ENCODE assay signal across 19 mouse cellular contexts in the genomic region with DNA sequence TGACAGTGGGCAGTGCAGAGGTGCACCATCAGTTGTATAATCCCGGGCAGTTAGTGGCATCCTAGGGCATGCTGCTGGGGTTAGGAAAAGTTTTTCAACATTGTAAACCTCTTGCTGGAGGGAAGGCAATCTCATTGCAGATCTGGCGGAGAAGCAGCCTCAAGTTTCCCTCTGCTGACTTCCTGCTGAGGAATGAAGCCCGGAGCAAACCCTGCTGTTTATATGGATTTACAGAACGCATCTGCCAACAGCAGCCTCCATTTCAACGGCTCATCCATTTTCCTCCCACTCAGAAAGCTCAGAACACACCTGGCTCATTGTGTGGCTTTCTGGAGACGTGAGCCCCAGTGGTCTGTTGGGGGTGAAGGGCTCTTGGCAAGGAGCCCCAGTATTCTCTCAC. TPM values are rescaled to one million over a fixed set of nuclear protein-coding genes. Genes with fewer than 3 reads are reported as not detected.
DNase-seq lines count a peak whose midpoint lies in the region; TF ChIP-seq lines count a peak whose summit lies in the region.
"Had no signal": no experiment of that assay in that cellular context is flagged by ENCODE, and none has a peak within 500 bp of the region (broad histone marks: within the 10 kb centered on the region; RNA-seq: fewer than 3 reads in every experiment).

No protein-coding gene starts in this region.

- no peak for TF ChIP-seq CTCF in liver, adult 2 months (IDR thresholded peaks at IDR 0.05; ENCODE audit: low read depth, low read length)

- TF ChIP-seq POLR2A in liver, adult 2 months (IDR thresholded peaks at IDR 0.05; ENCODE audit: extremely low read depth, insufficient read depth, low read length) = 0 out of 2 replicates have a peak, but pooled peaks have one; percentile 11

- 67% methylated on average over 6 of the region's 6 CpGs for WGBS in heart, embryonic 10.5 days
- WGBS in liver, adult 2 months = 43% methylated on average over 6 of the region's 6 CpGs
- 83% methylated on average over 6 of the region's 6 CpGs for WGBS in macrophage (ENCODE audit: missing documents)

- peaks cover 40% of the 10 kb centered on the region for H3K4me1 ChIP-seq in heart, embryonic 10.5 days
- peaks cover 42% of the 10 kb centered on the region for H3K4me1 ChIP-seq in liver, adult 2 months (ENCODE audit: control insufficient read depth, insufficient read depth, low read length)
- no peaks in the 10 kb centered on the region for H3K4me1 ChIP-seq in brown adipose tissue, adult 24 weeks (ENCODE audit: control insufficient read depth, insufficient read depth, insufficient read length, low read length)
- H3K4me1 ChIP-seq: forebrain, embryonic 12.5 days had no signal

- H3K27me3 ChIP-seq in heart, embryonic 10.5 days (ENCODE audit: insufficient read depth, poor library complexity, severe bottlenecking) = no peaks in the 10 kb centered on the region
- H3K27me3 ChIP-seq in liver, adult 2 months (ENCODE audit: control insufficient read depth, insufficient read depth, low read length) = no peaks in the 10 kb centered on the region
- H3K27me3 ChIP-seq: embryonic facial prominence, embryonic 12.5 days; forebrain, embryonic 12.5 days; heart, embryonic 12.5 days had no signal

- H3K79me2 ChIP-seq in liver, adult 2 months (ENCODE audit: control insufficient read depth, insufficient read depth, low read length) = no peaks in the 10 kb centered on the region
- H3K79me2 ChIP-seq in macrophage (ENCODE audit: inconsistent target) = no peaks in the 10 kb centered on the region

- no peak for DNase-seq in heart, embryonic 10.5 days (ENCODE audit: low spot score)
- DNase-seq in heart, adult 11 months = no peak
- no peak for DNase-seq in liver, adult 2 months (ENCODE audit: extremely low read depth, low read depth, low spot score)
- DNase-seq in liver = no peak
- no peak for DNase-seq in layer of hippocampus, adult 11-12 months (ENCODE audit: low spot score)
- DNase-seq in B cell, adult 2 months = no peak
- DNase-seq: cerebellum, adult 9-11 months; gastrocnemius, postnatal 10 days; kidney, adult 18-20 months; kidney, postnatal 14 days; retina, postnatal 1 day; right cerebral cortex, postnatal 4 days; thymus, postnatal 25 days had no signal

- peak overlapping the region; percentile 64 for H3K9ac ChIP-seq in liver, adult 2 months (ENCODE audit: low read depth, low read length)
- H3K9ac ChIP-seq: embryonic facial prominence, embryonic 12.5 days; forebrain, embryonic 12.5 days; heart, embryonic 12.5 days had no signal

- H3K36me3 ChIP-seq in heart, embryonic 10.5 days = peaks cover 65% of the 10 kb centered on the region
- H3K36me3 ChIP-seq in liver, adult 2 months (ENCODE audit: control insufficient read depth, insufficient read depth, low read length) = no peaks in the 10 kb centered on the region
- no peaks in the 10 kb centered on the region for H3K36me3 ChIP-seq in macrophage (ENCODE audit: inconsistent target)

- peak overlapping the region; percentile 67 for H3K27ac ChIP-seq in heart, embryonic 10.5 days
- peak overlapping the region; percentile 88 for H3K27ac ChIP-seq in liver, adult 2 months (replicated peaks; ENCODE audit: insufficient read depth, low read depth, low read length)
- H3K27ac ChIP-seq in brown adipose tissue, adult 24 weeks (replicated peaks; ENCODE audit: low read depth, low read length) = 0 out of 2 replicates have a peak overlapping the region, but pooled peaks have one; percentile 8
- peak overlapping the region; percentile 83 for H3K27ac ChIP-seq in macrophage
- H3K27ac ChIP-seq: forebrain, embryonic 12.5 days; hindbrain, postnatal 0 days had no signal

- H3K9me3 ChIP-seq in heart, embryonic 10.5 days = no peaks in the 10 kb centered on the region
- H3K9me3 ChIP-seq: embryonic facial prominence, embryonic 12.5 days; forebrain, embryonic 12.5 days; heart, embryonic 12.5 days had no signal

- H3K4me3 ChIP-seq in heart, embryonic 10.5 days = no peak overlapping the region
- H3K4me3 ChIP-seq in liver, adult 2 months (ENCODE audit: insufficient read depth, low read depth, low read length) = peak overlapping the region; percentile 58
- H3K4me3 ChIP-seq in brown adipose tissue, adult 24 weeks (ENCODE audit: insufficient read depth, low read depth, low read length) = no peak overlapping the region
- no peak overlapping the region for H3K4me3 ChIP-seq in macrophage (ENCODE audit: inconsistent target)
- H3K4me3 ChIP-seq: embryonic facial prominence, embryonic 12.5 days; forebrain, embryonic 12.5 days; heart, embryonic 12.5 days had no signal

RNA-seq across cellular contexts. Expression of gene Furin, which starts 51.1 kb away (rescaled TPM):
- polyA plus RNA-seq in heart, embryonic 10.5 days (2016; fragmentation: Nextera tagmentation; extraction: Ambion mirVana) = 18.1 and 20.7 TPM in 2 replicates
- total RNA-seq in liver, adult 2 months (2014; rRNA removed) = 26.5 and 42.6 TPM in 2 replicates
- 152 and 163 TPM in 2 replicates for polyA plus RNA-seq in liver, adult 2 months (2012; rRNA removed)
- polyA plus RNA-seq in brown adipose tissue, adult 24 weeks (2012; ENCODE audit: insufficient read depth, insufficient read length, missing spikeins) = 46.7 and 50.2 TPM in 2 replicates
- 100 to 1,000 TPM in 15 of 26 experiments, 10 to 100 TPM in 11; 45.1 to 380 (median 113) TPM for total RNA-seq in macrophage (2018; cell fraction: chromatin; rRNA removed)
- 100 to 1,000 TPM in 8 of 26 experiments, 10 to 100 TPM in 18; 48.1 to 244 (median 82.1) TPM for total RNA-seq in macrophage (2018; cell fraction: cytosol; rRNA removed)
- 100 to 1,000 TPM in 22 of 26 experiments, 10 to 100 TPM in 4; 71.1 to 321 (median 139) TPM for total RNA-seq in macrophage (2018; cell fraction: nucleus; rRNA removed)
- polyA plus RNA-seq in macrophage (2018) = 37.1 to 65.0 TPM (median 49.0 TPM) in 3 replicates

Comparison
In these comparisons a context has a peak if more than half of its experiments do, and no peak if none do; other contexts are left out.
1. H3K27ac ChIP-seq: peak in every context shown above with its lines; median percentile 88 in liver, adult 2 months; 83 in macrophage; 67 in heart, embryonic 10.5 days; 8 in brown adipose tissue, adult 24 weeks.